Mouse (Mus musculus): Measurements from ENCODE around the gene Lmx1b. TPM values are rescaled to one million over a fixed set of nuclear protein-coding genes. Genes with fewer than 3 reads are reported as not detected.

Lmx1b gene
- not detected in 2 replicates for polyA plus RNA-seq (2012; rRNA removed)

- no peaks in the 10 kb centered on the region for H3K36me3 ChIP-seq (ENCODE audit: control insufficient read depth, insufficient read depth, low read length)
- TF ChIP-seq POLR2A (IDR thresholded peaks at IDR 0.05; ENCODE audit: low read depth, low read length): no peak
- TF ChIP-seq CTCF (IDR thresholded peaks at IDR 0.05; ENCODE audit: extremely low read depth, insufficient read depth, insufficient read length, insufficient replicate concordance): no peak
- H3K4me1 ChIP-seq (ENCODE audit: control insufficient read depth, insufficient read depth, insufficient read length): peaks cover 8% of the 10 kb centered on the region; the same call in 1 of the 2 replicates
- no peak for DNase-seq (ENCODE audit: low read depth in 1 of 2, low spot score in 2 of 2)
- H3K4me3 ChIP-seq (ENCODE audit: extremely low read depth, insufficient read depth, insufficient read length): peak within 1 kb of the TSS; percentile 11; the same call in 1 of the 2 replicates
- peaks cover 61% of the 10 kb centered on the region for H3K27me3 ChIP-seq (ENCODE audit: control insufficient read depth, insufficient read depth, low read length)
- WGBS: 10% methylated on average over 53 of the region's 53 CpGs
- H3K27ac ChIP-seq (ENCODE audit: insufficient read depth, low read length): no peak within 1 kb of the TSS
Observed at GRCm38 (mm10) chr2:33640171-33640721, at the start of gene Lmx1b. Lmx1b (minus strand) TSS chr2:33640511.

DNA sequence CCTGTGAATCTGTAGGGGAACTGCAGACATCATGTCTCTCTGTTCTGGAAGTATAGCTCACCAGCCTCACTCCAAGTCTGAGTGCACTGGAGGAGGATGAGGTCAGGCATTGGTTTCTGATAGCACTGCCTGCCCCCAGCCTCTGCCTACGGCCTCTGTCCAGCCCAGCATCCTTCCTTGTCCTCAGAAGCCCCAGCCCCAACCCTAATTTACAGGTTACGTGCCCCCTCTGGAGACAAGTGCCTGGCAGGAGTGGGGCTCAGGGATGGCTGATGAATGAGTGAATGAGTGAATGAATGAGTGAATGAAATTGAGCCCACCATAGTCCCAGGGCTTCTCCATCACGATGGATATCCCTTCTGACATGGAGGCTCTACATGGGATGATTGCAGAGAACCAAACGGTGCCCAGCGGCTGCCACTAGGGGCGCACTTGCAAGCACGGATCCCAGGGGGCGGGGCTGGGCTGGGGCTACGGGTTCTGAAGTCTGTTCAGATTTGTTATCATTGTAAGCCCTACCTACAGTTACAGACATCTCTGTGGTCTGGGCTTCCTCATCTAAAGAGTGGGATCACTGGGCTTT, 49.7 kb upstream of the Lmx1b start:
- H3K36me3 ChIP-seq (ENCODE audit: control insufficient read depth, insufficient read depth, low read length): no peaks in the 10 kb centered on the region
- no peak overlapping the region for H3K4me3 ChIP-seq (ENCODE audit: extremely low read depth, insufficient read depth, insufficient read length)
- WGBS: 28% methylated on average over 9 of the region's 9 CpGs
- H3K27me3 ChIP-seq (ENCODE audit: control insufficient read depth, insufficient read depth, low read length): no peaks in the 10 kb centered on the region
- no peak overlapping the region for H3K27ac ChIP-seq (ENCODE audit: insufficient read depth, low read length)
- TF ChIP-seq CTCF (IDR thresholded peaks at IDR 0.05; ENCODE audit: extremely low read depth, insufficient read depth, insufficient read length, insufficient replicate concordance): peak; percentile 51; the same call in 1 of the 2 replicates
- no peak for TF ChIP-seq POLR2A (IDR thresholded peaks at IDR 0.05; ENCODE audit: low read depth, low read length)
- DNase-seq (ENCODE audit: low read depth in 1 of 2, low spot score in 2 of 2): no peak
- no peaks in the 10 kb centered on the region for H3K4me1 ChIP-seq (ENCODE audit: control insufficient read depth, insufficient read depth, insufficient read length)

DNA sequence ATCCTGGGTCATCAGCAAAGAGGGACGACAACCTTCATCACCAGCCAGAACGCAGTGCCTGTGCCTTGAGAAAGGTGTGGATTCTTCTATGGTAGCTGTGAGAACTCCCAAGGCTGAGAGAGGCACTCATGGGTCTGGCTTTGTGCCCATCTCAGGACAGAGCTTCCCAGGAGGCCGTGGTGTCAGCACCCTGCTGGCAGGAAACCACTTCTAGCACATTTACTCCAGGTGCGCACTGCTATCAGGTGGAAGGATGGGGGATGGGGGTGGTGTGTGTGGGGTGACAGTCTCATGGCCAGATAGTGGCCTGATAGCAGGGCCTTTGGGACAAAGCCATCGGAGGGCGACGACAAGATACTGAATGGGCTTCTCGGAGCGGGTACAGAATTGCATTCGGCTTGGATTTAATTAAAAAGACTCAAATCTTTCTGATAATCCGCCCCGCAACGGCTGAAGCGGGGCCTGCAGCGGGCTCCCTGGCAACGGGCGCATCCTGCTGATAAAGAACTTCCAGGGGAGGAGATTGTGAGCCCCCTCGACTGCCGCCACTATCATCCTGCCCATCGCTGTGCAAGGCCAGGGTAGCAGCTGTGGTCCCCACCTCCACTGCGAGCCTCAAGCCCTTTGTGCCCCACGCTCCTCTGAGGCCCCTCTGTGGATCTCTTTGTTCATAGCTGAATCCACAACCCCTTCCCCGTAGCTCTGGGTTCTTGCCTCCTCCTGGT, 49.0 kb upstream of the Lmx1b start:
- WGBS: 62% methylated on average over 23 of the region's 23 CpGs
- no peak overlapping the region for H3K27ac ChIP-seq (ENCODE audit: insufficient read depth, low read length)

GRCm38 (mm10) chr2:33683594-33683993, 43.3 kb upstream of the Lmx1b start:
- no peak for TF ChIP-seq CTCF (IDR thresholded peaks at IDR 0.05; ENCODE audit: extremely low read depth, insufficient read depth, insufficient read length, insufficient replicate concordance)
- TF ChIP-seq POLR2A (IDR thresholded peaks at IDR 0.05; ENCODE audit: low read depth, low read length): no peak
- H3K36me3 ChIP-seq (ENCODE audit: control insufficient read depth, insufficient read depth, low read length): no peaks in the 10 kb centered on the region
- WGBS: 85% methylated on average over 4 of the region's 4 CpGs
- H3K27ac ChIP-seq (ENCODE audit: insufficient read depth, low read length): no peak overlapping the region
- no peaks in the 10 kb centered on the region for H3K27me3 ChIP-seq (ENCODE audit: control insufficient read depth, insufficient read depth, low read length)
- DNase-seq (ENCODE audit: low read depth in 1 of 2, low spot score in 2 of 2): no peak
- no peaks in the 10 kb centered on the region for H3K4me1 ChIP-seq (ENCODE audit: control insufficient read depth, insufficient read depth, insufficient read length)
- no peak overlapping the region for H3K4me3 ChIP-seq (ENCODE audit: extremely low read depth, insufficient read depth, insufficient read length)

More for the DNA sequence above, 49.0 kb upstream of the Lmx1b start:
- TF ChIP-seq POLR2A (IDR thresholded peaks at IDR 0.05; ENCODE audit: low read depth, low read length) (no peak), CTCF (IDR thresholded peaks at IDR 0.05; ENCODE audit: extremely low read depth, insufficient read depth, insufficient read length, insufficient replicate concordance) (no peak)
- H3K36me3 ChIP-seq (ENCODE audit: control insufficient read depth, insufficient read depth, low read length): no peaks in the 10 kb centered on the region
- no peaks in the 10 kb centered on the region for H3K4me1 ChIP-seq (ENCODE audit: control insufficient read depth, insufficient read depth, insufficient read length)
- DNase-seq (ENCODE audit: low read depth in 1 of 2, low spot score in 2 of 2): no peak
- H3K27me3 ChIP-seq (ENCODE audit: control insufficient read depth, insufficient read depth, low read length): no peaks in the 10 kb centered on the region
- H3K4me3 ChIP-seq (ENCODE audit: extremely low read depth, insufficient read depth, insufficient read length): no peak overlapping the region

DNA sequence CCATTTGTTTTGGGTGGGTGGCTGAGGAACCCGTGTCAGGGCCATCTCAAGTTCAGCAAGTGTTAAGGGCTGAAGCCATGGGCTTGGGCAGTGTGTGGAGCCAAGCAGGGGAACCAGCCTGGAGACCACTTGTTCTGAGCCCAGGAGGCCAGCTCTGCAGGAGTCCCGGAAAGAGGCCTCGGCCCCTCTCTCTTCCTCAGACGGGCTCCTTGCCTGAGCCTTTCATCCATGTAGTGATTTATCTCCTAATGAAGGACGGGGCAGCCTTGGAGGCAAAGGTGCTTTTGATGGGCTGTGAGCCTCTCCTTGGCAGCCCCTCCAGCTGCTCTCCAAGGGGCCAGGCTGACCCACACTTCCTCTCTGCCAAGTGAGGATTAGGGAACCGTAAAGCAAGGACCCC, 42.8 kb upstream of the Lmx1b start:
- no peaks in the 10 kb centered on the region for H3K36me3 ChIP-seq (ENCODE audit: control insufficient read depth, insufficient read depth, low read length)
- H3K4me3 ChIP-seq (ENCODE audit: extremely low read depth, insufficient read depth, insufficient read length): no peak overlapping the region
- DNase-seq (ENCODE audit: low read depth in 1 of 2, low spot score in 2 of 2): no peak
- WGBS: 58% methylated on average over 6 of the region's 6 CpGs
- no peak overlapping the region for H3K27ac ChIP-seq (ENCODE audit: insufficient read depth, low read length)
- TF ChIP-seq POLR2A (IDR thresholded peaks at IDR 0.05; ENCODE audit: low read depth, low read length) (no peak), CTCF (IDR thresholded peaks at IDR 0.05; ENCODE audit: extremely low read depth, insufficient read depth, insufficient read length, insufficient replicate concordance) (no peak)
- no peaks in the 10 kb centered on the region for H3K4me1 ChIP-seq (ENCODE audit: control insufficient read depth, insufficient read depth, insufficient read length)
- no peaks in the 10 kb centered on the region for H3K27me3 ChIP-seq (ENCODE audit: control insufficient read depth, insufficient read depth, low read length)

- H3K27ac ChIP-seq (ENCODE audit: insufficient read depth, low read length): no peak overlapping the region
- no peaks in the 10 kb centered on the region for H3K4me1 ChIP-seq (ENCODE audit: control insufficient read depth, insufficient read depth, insufficient read length)
- peak in 1 of 2 experiments; percentile 44 for DNase-seq (ENCODE audit: low read depth in 1 of 2, low spot score in 2 of 2)
- H3K36me3 ChIP-seq (ENCODE audit: control insufficient read depth, insufficient read depth, low read length): no peaks in the 10 kb centered on the region
- TF ChIP-seq POLR2A (IDR thresholded peaks at IDR 0.05; ENCODE audit: low read depth, low read length) (no peak), CTCF (IDR thresholded peaks at IDR 0.05; ENCODE audit: extremely low read depth, insufficient read depth, insufficient read length, insufficient replicate concordance) (peak; percentile 88; the same call in 1 of the 2 replicates)
- no peaks in the 10 kb centered on the region for H3K27me3 ChIP-seq (ENCODE audit: control insufficient read depth, insufficient read depth, low read length)
- WGBS: 6% methylated on average over 4 of the region's 4 CpGs
- no peak overlapping the region for H3K4me3 ChIP-seq (ENCODE audit: extremely low read depth, insufficient read depth, insufficient read length)
Observed at GRCm38 (mm10) chr2:33682219-33682618, 41.9 kb upstream of the Lmx1b start.
